Mouse (Mus musculus): Measurements from ENCODE around the gene Cd80. TPM values are rescaled to one million over a fixed set of nuclear protein-coding genes. Genes with fewer than 3 reads are reported as not detected.
"Not testable (repeated sequence)": the region's sequence is repeated elsewhere in the genome, so short reads cannot be mapped to it uniquely, and the experiment has no call there.

The Cd80 gene
- polyA plus RNA-seq, 1 experiment from 2014 or later, result 0.35 TPM

GRCm38 (mm10) chr16:38477241-38477608, 21.9 kb downstream of the Cd80 start:
- H3K4me1 ChIP-seq, result peaks cover 12% of the 10 kb centered on the region
- H3K27me3 ChIP-seq (replicated peaks; ENCODE audit: low read depth, poor library complexity, severe bottlenecking), result peaks cover 13% of the 10 kb centered on the region
- not testable (repeated sequence) for H3K9me3 ChIP-seq; H3K36me3 ChIP-seq (replicated peaks); DNase-seq (ENCODE audit: low spot score)
- peak overlapping the region; percentile 52 for H3K4me3 ChIP-seq
- peak overlapping the region; percentile 63; the same call in 1 of the 2 replicates for H3K27ac ChIP-seq (replicated peaks)
- 62% methylated on average over 14 of the region's 14 CpGs for WGBS

- Histone ChIP-seq H3K4me3 (no peak overlapping the region), H3K4me1 (peaks cover 16% of the 10 kb centered on the region), H3K9me3 (no peaks in the 10 kb centered on the region), H3K36me3 (replicated peaks) (no peaks in the 10 kb centered on the region), H3K27ac (replicated peaks) (no peak overlapping the region), H3K27me3 (replicated peaks; ENCODE audit: low read depth, poor library complexity, severe bottlenecking) (peaks cover 23% of the 10 kb centered on the region)
- WGBS, result 89% methylated on average over 3 of the region's 3 CpGs
- no peak for DNase-seq (ENCODE audit: low spot score)
These were observed 22.9 kb downstream of the Cd80 start for GRCm38 (mm10) chr16:38478296-38478695.

- H3K36me3 ChIP-seq (replicated peaks), result no peaks in the 10 kb centered on the region
- peaks cover 20% of the 10 kb centered on the region for H3K4me1 ChIP-seq
- DNase-seq (ENCODE audit: low spot score), result no peak
- peaks cover 36% of the 10 kb centered on the region for H3K27me3 ChIP-seq (replicated peaks; ENCODE audit: low read depth, poor library complexity, severe bottlenecking)
- no peaks in the 10 kb centered on the region for H3K9me3 ChIP-seq
- no peak overlapping the region for H3K27ac ChIP-seq (replicated peaks)
- no peak overlapping the region for H3K4me3 ChIP-seq
- WGBS, result 79% methylated on average over 4 of the region's 4 CpGs
These were observed 26.0 kb downstream of the Cd80 start for GRCm38 (mm10) chr16:38481327-38481726.

GRCm38 (mm10) chr16:38482780-38483562, 27.6 kb downstream of the Cd80 start:
- H3K9me3 ChIP-seq, result no peaks in the 10 kb centered on the region
- H3K36me3 ChIP-seq (replicated peaks), result no peaks in the 10 kb centered on the region
- no peak overlapping the region for H3K27ac ChIP-seq (replicated peaks)
- DNase-seq (ENCODE audit: low spot score), result peak; percentile 34
- peaks cover 36% of the 10 kb centered on the region for H3K27me3 ChIP-seq (replicated peaks; ENCODE audit: low read depth, poor library complexity, severe bottlenecking)
- peaks cover 10% of the 10 kb centered on the region for H3K4me1 ChIP-seq
- 27% methylated on average over 32 of the region's 32 CpGs for WGBS
- H3K4me3 ChIP-seq, result peak overlapping the region; percentile 49

- peaks cover 10% of the 10 kb centered on the region for H3K4me1 ChIP-seq
- H3K36me3 ChIP-seq (replicated peaks), result no peaks in the 10 kb centered on the region
- H3K27ac ChIP-seq (replicated peaks), result no peak overlapping the region
- peak; percentile 33 for DNase-seq (ENCODE audit: low spot score)
- WGBS, result 37% methylated on average over 42 of the region's 42 CpGs
- peaks cover 36% of the 10 kb centered on the region for H3K27me3 ChIP-seq (replicated peaks; ENCODE audit: low read depth, poor library complexity, severe bottlenecking)
- peak overlapping the region; percentile 49 for H3K4me3 ChIP-seq
- H3K9me3 ChIP-seq, result no peaks in the 10 kb centered on the region
These were observed 28.4 kb downstream of the Cd80 start for GRCm38 (mm10) chr16:38483582-38484309.

- DNase-seq (ENCODE audit: low spot score), result no peak
- 87% methylated on average over 3 of the region's 3 CpGs for WGBS
- H3K27ac ChIP-seq (replicated peaks), result no peak overlapping the region
- H3K4me3 ChIP-seq, result no peak overlapping the region
- no peaks in the 10 kb centered on the region for H3K4me1 ChIP-seq
- H3K27me3 ChIP-seq (replicated peaks; ENCODE audit: low read depth, poor library complexity, severe bottlenecking), result no peaks in the 10 kb centered on the region
- H3K9me3 ChIP-seq, result no peaks in the 10 kb centered on the region
- H3K36me3 ChIP-seq (replicated peaks), result peaks cover 12% of the 10 kb centered on the region
These were observed 37.2 kb downstream of the Cd80 start for GRCm38 (mm10) chr16:38492551-38492950.

- H3K4me1 ChIP-seq, result no peaks in the 10 kb centered on the region
- H3K27me3 ChIP-seq (replicated peaks; ENCODE audit: low read depth, poor library complexity, severe bottlenecking), result no peaks in the 10 kb centered on the region
- WGBS, result 92% methylated on average over 10 of the region's 10 CpGs
- no peaks in the 10 kb centered on the region for H3K9me3 ChIP-seq
- H3K36me3 ChIP-seq (replicated peaks), result peaks cover 25% of the 10 kb centered on the region
- no peak overlapping the region for H3K27ac ChIP-seq (replicated peaks)
- DNase-seq (ENCODE audit: low spot score), result no peak
- H3K4me3 ChIP-seq, result no peak overlapping the region
These were observed 38.5 kb downstream of the Cd80 start for GRCm38 (mm10) chr16:38493890-38494289.

- Histone ChIP-seq H3K9me3 (no peaks in the 10 kb centered on the region), H3K36me3 (replicated peaks) (peaks cover 53% of the 10 kb centered on the region), H3K27ac (replicated peaks) (no peak overlapping the region), H3K4me1 (no peaks in the 10 kb centered on the region), H3K27me3 (replicated peaks; ENCODE audit: low read depth, poor library complexity, severe bottlenecking) (no peaks in the 10 kb centered on the region), H3K4me3 (no peak overlapping the region)
- WGBS, result 86% methylated on average over 7 of the region's 7 CpGs
- DNase-seq (ENCODE audit: low spot score), result no peak
These were observed 41.3 kb downstream of the Cd80 start for GRCm38 (mm10) chr16:38496604-38497140.

- no peak for DNase-seq (ENCODE audit: low spot score)
- H3K36me3 ChIP-seq (replicated peaks), result peaks cover 90% of the 10 kb centered on the region
- no peaks in the 10 kb centered on the region for H3K9me3 ChIP-seq
- no peak overlapping the region for H3K27ac ChIP-seq (replicated peaks)
- H3K27me3 ChIP-seq (replicated peaks; ENCODE audit: low read depth, poor library complexity, severe bottlenecking), result no peaks in the 10 kb centered on the region
- H3K4me1 ChIP-seq, result no peaks in the 10 kb centered on the region
- H3K4me3 ChIP-seq, result no peak overlapping the region
- 93% methylated on average over 10 of the region's 10 CpGs for WGBS
These were observed 47.1 kb downstream of the Cd80 start for GRCm38 (mm10) chr16:38502469-38502868.

GRCm38 (mm10) chr16:38503528-38503927, 48.2 kb downstream of the Cd80 start:
- no peak for DNase-seq (ENCODE audit: low spot score)
- 85% methylated on average over 4 of the region's 4 CpGs for WGBS
- H3K4me1 ChIP-seq, result no peaks in the 10 kb centered on the region
- no peaks in the 10 kb centered on the region for H3K9me3 ChIP-seq
- no peaks in the 10 kb centered on the region for H3K27me3 ChIP-seq (replicated peaks; ENCODE audit: low read depth, poor library complexity, severe bottlenecking)
- peaks cover 90% of the 10 kb centered on the region for H3K36me3 ChIP-seq (replicated peaks)
- H3K27ac ChIP-seq (replicated peaks), result no peak overlapping the region
- no peak overlapping the region for H3K4me3 ChIP-seq

- Histone ChIP-seq H3K9me3 (no peaks in the 10 kb centered on the region), H3K27me3 (replicated peaks; ENCODE audit: low read depth, poor library complexity, severe bottlenecking) (no peaks in the 10 kb centered on the region), H3K27ac (replicated peaks) (no peak overlapping the region), H3K4me3 (no peak overlapping the region), H3K4me1 (no peaks in the 10 kb centered on the region), H3K36me3 (replicated peaks) (peaks cover 79% of the 10 kb centered on the region)
- WGBS, result 79% methylated on average over 4 of the region's 4 CpGs
- DNase-seq (ENCODE audit: low spot score), result peak; percentile 63
These were observed 50.8 kb downstream of the Cd80 start for GRCm38 (mm10) chr16:38506041-38506634.

GRCm38 (mm10) chr16:38510846-38511245, 55.5 kb downstream of the Cd80 start:
- no peak for DNase-seq (ENCODE audit: low spot score)
- H3K27me3 ChIP-seq (replicated peaks; ENCODE audit: low read depth, poor library complexity, severe bottlenecking), result no peaks in the 10 kb centered on the region
- no peak overlapping the region for H3K4me3 ChIP-seq
- H3K36me3 ChIP-seq (replicated peaks), result peaks cover 81% of the 10 kb centered on the region
- no peaks in the 10 kb centered on the region for H3K9me3 ChIP-seq
- WGBS, result 93% methylated on average over 2 of the region's 2 CpGs
- no peaks in the 10 kb centered on the region for H3K4me1 ChIP-seq
- H3K27ac ChIP-seq (replicated peaks), result no peak overlapping the region
